Mouse (Mus musculus): ENCODE data around the gene Ppox. TPM values are rescaled to one million over a fixed set of nuclear protein-coding genes. Genes with fewer than 3 reads are reported as not detected.

The Ppox gene
- polyA plus RNA-seq, 1 experiment from 2014 or later = 42.9 TPM

DNA sequence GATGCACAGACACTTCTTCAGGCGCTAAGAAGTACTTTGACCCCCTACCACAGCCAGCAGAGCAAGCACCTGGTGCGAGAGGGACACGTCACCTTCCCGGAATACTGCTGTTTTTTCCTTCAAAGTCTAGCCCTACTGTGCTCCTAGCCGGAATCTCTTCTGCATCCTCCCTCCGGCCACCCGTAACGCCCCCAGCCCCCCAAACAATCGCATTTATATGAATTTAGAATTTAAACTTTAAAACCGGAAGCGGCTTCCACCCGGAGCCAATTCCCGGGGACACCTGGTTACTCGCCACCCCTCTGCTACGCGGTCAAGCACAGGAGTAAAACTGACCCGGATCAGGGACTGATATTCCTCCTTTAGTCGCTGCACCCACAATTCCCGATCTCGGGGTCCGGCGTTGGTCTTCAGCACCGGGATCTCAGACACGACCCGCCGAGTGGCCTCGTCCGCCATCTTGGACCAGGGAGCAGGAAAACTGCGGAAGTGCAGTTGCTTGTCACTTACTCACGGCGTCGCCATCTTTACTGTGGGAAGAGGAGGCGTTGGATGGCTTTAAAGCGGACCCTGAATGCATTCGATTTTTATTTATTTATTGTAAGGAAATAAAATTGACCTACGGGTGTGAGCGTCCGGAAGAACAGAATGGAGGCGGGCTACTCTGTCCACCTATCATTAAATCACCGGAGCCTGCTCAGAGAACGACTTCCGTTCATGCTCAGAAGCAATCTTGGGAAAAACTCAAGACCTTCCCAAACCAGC, 13.5 kb upstream of the Ppox start, which contains the start of gene Ufc1:
Gene Ufc1, minus strand, starts transcription at position 727 of the 765 bp plus-strand sequence.
- WGBS = under 1% methylated on average over 42 of the region's 42 CpGs
- peaks cover 0 to 5% of the 10 kb centered on the region in 2 experiments; a peak in 2 of 4 replicates for H3K4me1 ChIP-seq (ENCODE audit: control insufficient read depth in 2 of 2, insufficient read depth in 2 of 2, low read length in 2 of 2)
- H3K4me2 ChIP-seq (ENCODE audit: low read length) = peak within 1 kb of the TSS; percentile 65
- H3K27ac ChIP-seq (replicated peaks in 1 of 2; ENCODE audit: control insufficient read depth in 1 of 2, insufficient read depth in 1 of 2, low read depth in 2 of 2, low read length in 2 of 2) = peak within 1 kb of the TSS; percentile 93 to 97
- peak; percentile 59 for ATAC-seq (ENCODE audit: insufficient number of reproducible peaks, insufficient read depth, low FRiP score, low read depth)
- H3K36me3 ChIP-seq (ENCODE audit: control insufficient read depth, insufficient read depth, low read length) = peaks cover 6% of the 10 kb centered on the region
- H3K27me3 ChIP-seq (ENCODE audit: control insufficient read depth, insufficient read depth, low read length) = peaks cover 12% of the 10 kb centered on the region
- peak within 1 kb of the TSS; percentile 93 for H3K9ac ChIP-seq (ENCODE audit: low read length)
- peak within 1 kb of the TSS; percentile 85 to 99 for H3K4me3 ChIP-seq (ENCODE audit: control insufficient read depth in 1 of 2, insufficient read depth in 1 of 2, low read depth in 1 of 2, low read length in 2 of 2)
- no peaks in the 10 kb centered on the region for H3K9me3 ChIP-seq (ENCODE audit: control insufficient read depth, low read length)

GRCm38 (mm10) chr1:171293906-171294297, 12.9 kb upstream of the Ppox start:
- Histone ChIP-seq H3K4me3 (ENCODE audit: control insufficient read depth in 1 of 2, insufficient read depth in 1 of 2, low read depth in 1 of 2, low read length in 2 of 2) (peak overlapping the region; percentile 85 to 99), H3K9ac (ENCODE audit: low read length) (peak overlapping the region; percentile 93), H3K9me3 (ENCODE audit: control insufficient read depth, low read length) (no peaks in the 10 kb centered on the region), H3K27ac (replicated peaks in 1 of 2; ENCODE audit: control insufficient read depth in 1 of 2, insufficient read depth in 1 of 2, low read depth in 2 of 2, low read length in 2 of 2) (peak overlapping the region; percentile 93 to 97), H3K36me3 (ENCODE audit: control insufficient read depth, insufficient read depth, low read length) (peaks cover 12% of the 10 kb centered on the region), H3K27me3 (ENCODE audit: control insufficient read depth, insufficient read depth, low read length) (peaks cover 12% of the 10 kb centered on the region), H3K4me1 (ENCODE audit: control insufficient read depth in 2 of 2, insufficient read depth in 2 of 2, low read length in 2 of 2) (peaks cover 0 to 5% of the 10 kb centered on the region in 2 experiments; a peak in 2 of 4 replicates), H3K4me2 (ENCODE audit: low read length) (peak overlapping the region; percentile 65)
- ATAC-seq (ENCODE audit: insufficient number of reproducible peaks, insufficient read depth, low FRiP score, low read depth) = no peak
- WGBS = 45% methylated on average over 5 of the region's 5 CpGs

DNA sequence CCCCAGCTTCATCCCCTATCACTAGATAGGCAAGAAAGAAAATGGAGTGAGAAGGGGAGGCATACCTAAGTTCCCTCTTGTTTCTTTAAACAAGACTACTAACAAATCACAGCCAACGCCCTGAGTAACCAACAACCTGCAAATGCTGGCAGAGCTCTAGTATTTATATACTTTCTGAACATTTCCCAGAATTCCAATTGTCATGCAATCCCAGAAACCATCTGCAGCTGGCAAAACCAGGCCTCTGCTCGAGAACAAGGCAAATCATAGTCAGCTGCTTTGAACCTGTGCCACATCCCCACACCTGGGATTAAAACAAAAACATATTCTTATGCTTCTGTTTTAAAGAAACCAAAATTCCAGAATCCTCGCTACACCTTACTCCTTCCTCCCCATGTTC, 12.4 kb upstream of the Ppox start:
- H3K4me3 ChIP-seq (ENCODE audit: control insufficient read depth in 1 of 2, insufficient read depth in 1 of 2, low read depth in 1 of 2, low read length in 2 of 2) = peak overlapping the region in 1 of 2 experiments; percentile 85; a peak in 1 of 4 replicates
- H3K36me3 ChIP-seq (ENCODE audit: control insufficient read depth, insufficient read depth, low read length) = peaks cover 18% of the 10 kb centered on the region
- WGBS = 90% methylated on average over 3 of the region's 3 CpGs
- no peak overlapping the region for H3K9ac ChIP-seq (ENCODE audit: low read length)
- no peak for ATAC-seq (ENCODE audit: insufficient number of reproducible peaks, insufficient read depth, low FRiP score, low read depth)
- H3K4me2 ChIP-seq (ENCODE audit: low read length) = peak overlapping the region; percentile 65
- H3K27ac ChIP-seq (replicated peaks in 1 of 2; ENCODE audit: control insufficient read depth in 1 of 2, insufficient read depth in 1 of 2, low read depth in 2 of 2, low read length in 2 of 2) = no peak overlapping the region
- H3K27me3 ChIP-seq (ENCODE audit: control insufficient read depth, insufficient read depth, low read length) = peaks cover 12% of the 10 kb centered on the region
- H3K9me3 ChIP-seq (ENCODE audit: control insufficient read depth, low read length) = no peaks in the 10 kb centered on the region
- H3K4me1 ChIP-seq (ENCODE audit: control insufficient read depth in 2 of 2, insufficient read depth in 2 of 2, low read length in 2 of 2) = peaks cover 0 to 7% of the 10 kb centered on the region in 2 experiments; a peak in 3 of 4 replicates

- Histone ChIP-seq H3K4me2 (ENCODE audit: low read length) (peak overlapping the region; percentile 65), H3K27me3 (ENCODE audit: control insufficient read depth, insufficient read depth, low read length) (no peaks in the 10 kb centered on the region), H3K36me3 (ENCODE audit: control insufficient read depth, insufficient read depth, low read length) (peaks cover 55% of the 10 kb centered on the region), H3K4me3 (ENCODE audit: control insufficient read depth in 1 of 2, insufficient read depth in 1 of 2, low read depth in 1 of 2, low read length in 2 of 2) (peak overlapping the region in 1 of 2 experiments; percentile 80; a peak in 2 of 4 replicates), H3K9ac (ENCODE audit: low read length) (no peak overlapping the region), H3K9me3 (ENCODE audit: control insufficient read depth, low read length) (no peaks in the 10 kb centered on the region), H3K27ac (replicated peaks in 1 of 2; ENCODE audit: control insufficient read depth in 1 of 2, insufficient read depth in 1 of 2, low read depth in 2 of 2, low read length in 2 of 2) (peak overlapping the region in 1 of 2 experiments; percentile 39; a peak in 1 of 4 replicates), H3K4me1 (ENCODE audit: control insufficient read depth in 2 of 2, insufficient read depth in 2 of 2, low read length in 2 of 2) (peaks cover 4 to 18% of the 10 kb centered on the region in 2 experiments)
- WGBS = 60% methylated on average over 4 of the region's 4 CpGs
- ATAC-seq (ENCODE audit: insufficient number of reproducible peaks, insufficient read depth, low FRiP score, low read depth) = no peak
These were observed 7.3 kb upstream of the Ppox start for GRCm38 (mm10) chr1:171288328-171288727.

DNA sequence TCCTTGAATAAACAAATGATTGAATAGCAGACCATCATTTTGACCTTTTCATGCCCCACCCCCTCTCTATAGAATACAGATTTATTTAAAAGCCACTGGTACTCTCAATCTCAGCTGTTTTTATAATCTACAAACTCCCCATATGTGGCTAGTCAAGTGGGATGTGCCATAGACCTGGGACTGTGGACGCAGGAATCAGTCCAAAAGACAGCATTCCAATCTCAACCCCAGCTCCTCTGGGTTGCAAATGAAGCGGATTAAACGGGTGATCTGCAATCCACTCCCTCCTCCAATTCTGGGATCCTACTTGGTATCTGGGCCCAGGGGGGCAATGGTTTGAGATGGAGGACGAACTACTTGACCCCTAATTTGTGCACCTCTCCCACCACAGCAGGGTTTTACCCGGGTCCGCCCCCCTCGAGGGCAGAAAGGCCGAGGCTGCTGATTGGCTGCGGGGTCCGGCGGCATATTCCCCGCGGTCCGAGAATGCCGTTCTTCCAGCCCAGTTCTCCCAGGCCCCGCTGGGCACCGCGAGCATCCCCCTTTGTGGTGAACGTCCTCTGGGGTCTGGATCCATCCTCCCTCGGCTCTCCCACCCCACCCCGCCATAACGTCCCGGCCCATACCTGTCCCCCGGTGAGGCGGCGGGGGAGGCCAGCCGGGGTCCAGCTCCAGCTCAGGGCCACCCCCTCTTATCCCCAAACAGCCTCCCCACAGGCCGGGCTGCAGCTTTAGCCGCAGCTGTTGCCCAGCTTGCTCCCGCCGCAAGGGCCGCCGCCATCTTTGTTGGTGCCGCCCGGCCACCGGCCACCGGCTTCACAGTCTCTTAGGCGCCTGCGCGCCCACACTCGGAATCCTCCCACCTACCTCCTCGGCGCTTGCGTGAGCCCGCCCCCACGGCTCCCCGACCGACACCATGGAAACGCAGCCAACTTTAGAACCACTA, 6.4 kb upstream of the Ppox start, which contains the start of gene Usp21:
Gene Usp21, minus strand, starts transcription at position 856 of the 946 bp plus-strand sequence.
- under 1% methylated on average over 49 of the region's 49 CpGs for WGBS

GRCm38 (mm10) chr1:171286517-171286916, 5.5 kb upstream of the Ppox start:
- H3K36me3 ChIP-seq (ENCODE audit: control insufficient read depth, insufficient read depth, low read length) = peaks cover 69% of the 10 kb centered on the region

More for the DNA sequence above, 6.4 kb upstream of the Ppox start, which contains the start of gene Usp21:
- Histone ChIP-seq H3K4me1 (ENCODE audit: control insufficient read depth in 2 of 2, insufficient read depth in 2 of 2, low read length in 2 of 2) (peaks cover 4 to 17% of the 10 kb centered on the region in 2 experiments), H3K36me3 (ENCODE audit: control insufficient read depth, insufficient read depth, low read length) (peaks cover 64% of the 10 kb centered on the region), H3K27me3 (ENCODE audit: control insufficient read depth, insufficient read depth, low read length) (no peaks in the 10 kb centered on the region), H3K27ac (replicated peaks in 1 of 2; ENCODE audit: control insufficient read depth in 1 of 2, insufficient read depth in 1 of 2, low read depth in 2 of 2, low read length in 2 of 2) (peak within 1 kb of the TSS; percentile 87 to 92), H3K4me2 (ENCODE audit: low read length) (peak within 1 kb of the TSS; percentile 65), H3K9me3 (ENCODE audit: control insufficient read depth, low read length) (no peaks in the 10 kb centered on the region), H3K4me3 (ENCODE audit: control insufficient read depth in 1 of 2, insufficient read depth in 1 of 2, low read depth in 1 of 2, low read length in 2 of 2) (peak within 1 kb of the TSS; percentile 80 to 88), H3K9ac (ENCODE audit: low read length) (peak within 1 kb of the TSS; percentile 96)
- ATAC-seq (ENCODE audit: insufficient number of reproducible peaks, insufficient read depth, low FRiP score, low read depth) = peak; percentile 91

More at GRCm38 (mm10) chr1:171286517-171286916, 5.5 kb upstream of the Ppox start:
- Histone ChIP-seq H3K9me3 (ENCODE audit: control insufficient read depth, low read length) (no peaks in the 10 kb centered on the region), H3K27me3 (ENCODE audit: control insufficient read depth, insufficient read depth, low read length) (no peaks in the 10 kb centered on the region), H3K4me3 (ENCODE audit: control insufficient read depth in 1 of 2, insufficient read depth in 1 of 2, low read depth in 1 of 2, low read length in 2 of 2) (0 out of 4 replicates have a peak overlapping the region, but pooled peaks of 1 of the 2 experiments have one; percentile 80), H3K4me2 (ENCODE audit: low read length) (peak overlapping the region; percentile 65), H3K4me1 (ENCODE audit: control insufficient read depth in 2 of 2, insufficient read depth in 2 of 2, low read length in 2 of 2) (peaks cover 4 to 21% of the 10 kb centered on the region in 2 experiments), H3K27ac (replicated peaks in 1 of 2; ENCODE audit: control insufficient read depth in 1 of 2, insufficient read depth in 1 of 2, low read depth in 2 of 2, low read length in 2 of 2) (no peak overlapping the region), H3K9ac (ENCODE audit: low read length) (peak overlapping the region; percentile 96; the same call in 1 of the 2 replicates)
- no peak for ATAC-seq (ENCODE audit: insufficient number of reproducible peaks, insufficient read depth, low FRiP score, low read depth)
- WGBS = 81% methylated on average over 19 of the region's 19 CpGs

Data from heart, embryonic 14.5 days (tissue).